Mouse (Mus musculus) kidney, postnatal 14 days (tissue): ENCODE data around the gene E2f2.

ENCODE experiments used
- DNase-seq: peaks from one replicate; pipeline ENCODE4 v3.0.0; 2022; ENCODE audit warnings: mixed read lengths

E2f2 gene

DNA sequence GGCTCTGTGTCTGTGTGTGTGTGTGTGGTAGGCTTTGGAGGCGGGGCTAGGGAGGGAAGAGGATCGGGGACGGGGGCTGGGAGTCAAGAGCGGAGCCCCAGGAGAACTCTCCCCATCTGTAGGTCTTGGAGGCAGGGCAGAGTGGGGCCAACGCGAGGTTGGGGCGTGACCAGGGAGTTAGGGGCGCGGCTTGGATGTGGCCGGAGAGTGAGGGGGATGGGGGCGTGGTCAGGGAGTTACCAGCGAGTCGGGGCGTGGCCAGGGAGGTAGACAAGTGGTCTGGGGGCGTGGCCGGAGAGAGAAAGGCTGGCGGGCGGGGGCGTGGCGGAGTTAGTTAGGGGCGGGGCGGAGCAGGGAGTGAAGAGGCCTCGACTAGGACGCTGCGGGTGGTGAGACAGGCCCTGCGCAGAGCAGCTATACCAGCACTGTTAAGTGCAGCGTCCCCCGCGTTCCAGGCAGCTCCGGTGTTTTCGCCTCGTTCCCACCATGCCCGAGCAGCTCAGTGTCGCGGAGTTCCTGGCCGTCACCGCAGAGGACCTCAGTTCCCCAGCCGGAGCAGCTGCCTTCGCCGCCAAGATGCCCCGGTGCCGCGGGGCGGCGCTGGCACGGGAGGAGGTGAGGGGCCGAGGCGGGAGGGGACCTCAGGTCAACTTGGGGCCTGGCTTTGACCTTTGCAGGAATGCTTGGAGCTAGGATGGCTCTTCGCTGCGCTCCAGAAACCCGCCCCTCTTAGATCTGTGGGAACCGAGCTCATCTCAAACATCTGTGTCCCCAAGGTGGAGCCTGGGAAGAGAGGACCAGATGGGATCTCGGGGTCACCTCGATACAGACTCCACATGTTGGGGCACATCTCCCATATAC, 34.1 kb downstream of the E2f2 start, which contains the start of gene Asap3:
Asap3 (plus strand) TSS at position 333 of the 861 bp plus-strand sequence.
- peak; percentile 99 for DNase-seq

DNA sequence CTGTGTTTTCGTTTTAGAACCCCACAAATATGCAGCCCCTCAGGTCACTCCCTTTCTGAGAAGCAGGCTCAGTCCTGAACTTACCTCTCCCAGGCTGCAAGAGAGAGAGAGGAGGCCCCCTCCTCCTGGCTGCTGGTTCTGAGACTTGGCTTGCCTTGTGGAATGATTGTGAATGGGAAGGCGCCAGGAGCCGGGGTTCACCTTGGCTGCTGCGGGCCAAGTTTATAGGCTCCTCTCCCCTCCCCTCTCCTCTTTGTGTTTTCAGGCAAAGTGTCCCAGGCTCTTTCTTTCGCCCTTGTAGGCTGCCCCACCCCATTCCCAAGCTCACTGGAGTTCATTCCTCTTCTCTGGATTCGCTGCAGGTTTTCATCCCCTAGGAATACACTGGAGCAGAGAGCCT, 34.7 kb downstream of the E2f2 start:
- DNase-seq, result peak; percentile 44

DNA sequence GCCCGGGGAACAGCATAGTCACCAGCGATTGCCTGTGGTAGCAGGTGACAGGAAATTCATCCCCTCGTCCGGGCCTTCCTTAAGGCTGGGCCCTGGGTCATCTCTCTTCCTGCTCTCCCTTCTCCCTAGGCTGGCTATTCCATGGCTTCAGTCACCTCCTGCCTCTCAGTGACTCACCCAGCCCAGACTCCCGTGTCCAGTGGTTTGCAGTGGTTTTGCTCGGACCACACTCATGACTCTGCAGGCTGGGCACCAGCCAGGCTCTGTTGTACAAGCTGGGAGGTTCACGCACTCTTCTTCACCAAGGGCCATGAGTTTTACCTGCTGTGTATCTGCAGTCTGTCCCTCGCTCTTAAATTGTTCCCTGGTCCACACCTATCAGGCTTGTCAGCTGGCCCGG, 38.7 kb downstream of the E2f2 start:
- no peak for DNase-seq

DNA sequence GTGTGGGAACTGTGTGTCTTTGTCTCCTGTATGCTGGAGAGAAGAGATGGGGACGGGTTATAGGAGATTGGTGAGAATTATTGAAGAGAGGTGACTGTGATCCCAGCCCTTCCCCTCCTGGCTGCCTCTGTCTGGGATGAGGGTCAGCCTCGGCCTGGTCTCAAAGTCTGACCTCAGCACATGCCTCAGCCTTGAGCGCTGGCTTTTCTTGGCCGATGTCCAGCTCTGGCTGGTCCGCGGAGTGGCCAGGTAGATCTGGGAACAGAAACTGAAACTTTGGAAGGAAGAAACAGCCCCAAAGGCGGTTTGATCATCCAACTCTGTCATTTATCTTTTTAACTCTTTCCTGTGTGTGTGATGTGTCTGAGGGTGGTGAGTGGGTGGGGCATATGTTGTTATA, 41.4 kb downstream of the E2f2 start:
- peak; percentile 83 for DNase-seq

DNA sequence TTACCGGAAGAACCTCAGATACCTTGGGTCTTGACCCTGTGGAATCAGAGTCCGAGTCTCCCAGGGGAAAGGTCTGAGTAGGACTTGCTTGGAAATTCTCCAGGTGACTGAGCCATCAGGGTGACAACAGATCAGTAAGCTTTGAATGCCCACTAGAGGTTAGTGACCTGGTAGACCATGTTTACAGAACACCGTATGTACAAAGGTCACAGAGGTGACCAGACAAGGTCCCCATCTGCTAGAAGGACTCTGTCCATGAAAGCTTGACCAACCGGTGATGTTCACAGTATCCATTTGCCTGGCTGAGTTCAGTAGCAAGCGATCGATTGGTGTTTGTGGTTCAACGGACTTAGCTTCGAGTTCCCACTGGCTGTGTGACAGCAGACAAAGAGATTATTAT, 42.6 kb downstream of the E2f2 start:
- no peak for DNase-seq

DNA sequence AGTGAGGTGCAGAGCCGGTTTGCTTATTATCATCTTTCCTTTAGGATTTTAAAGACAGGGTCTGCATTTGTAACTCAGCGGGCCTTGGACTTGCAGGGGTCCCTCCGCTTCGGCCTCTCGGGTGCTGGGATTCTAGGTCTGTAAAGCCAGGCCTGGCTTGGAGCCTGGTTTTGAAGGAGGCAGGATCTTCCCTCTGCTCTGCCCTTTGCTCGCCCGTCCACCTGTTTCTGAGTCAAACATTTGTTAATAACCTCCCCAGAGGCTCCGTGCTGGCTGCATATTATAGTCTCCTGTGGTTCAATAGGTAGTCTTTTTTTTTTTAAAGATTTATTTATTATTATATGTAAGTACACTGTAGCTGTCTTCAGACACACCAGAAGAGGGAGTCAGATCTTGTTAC, 43.4 kb downstream of the E2f2 start:
- peak; percentile 47 for DNase-seq

DNA sequence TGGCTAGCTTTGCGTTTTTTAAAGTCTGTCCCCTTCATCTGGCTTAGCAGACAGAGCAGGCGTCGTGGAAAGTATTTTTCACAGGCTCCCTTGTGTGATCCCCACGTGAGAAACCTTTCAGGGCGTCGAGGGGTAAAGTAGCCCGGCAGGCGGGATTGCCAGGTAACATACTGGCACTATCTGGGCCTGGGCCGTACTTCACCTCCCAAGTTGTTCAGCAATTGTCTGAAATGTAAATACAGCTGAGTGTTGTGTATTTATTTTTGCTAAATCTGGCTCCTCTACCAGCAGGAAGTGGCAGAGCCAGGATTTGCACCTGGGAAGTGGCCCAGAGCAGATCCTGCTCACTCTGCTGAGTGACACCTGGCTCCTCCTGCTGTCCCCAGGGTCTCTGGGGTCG, 44.9 kb downstream of the E2f2 start:
- DNase-seq, result no peak

DNA sequence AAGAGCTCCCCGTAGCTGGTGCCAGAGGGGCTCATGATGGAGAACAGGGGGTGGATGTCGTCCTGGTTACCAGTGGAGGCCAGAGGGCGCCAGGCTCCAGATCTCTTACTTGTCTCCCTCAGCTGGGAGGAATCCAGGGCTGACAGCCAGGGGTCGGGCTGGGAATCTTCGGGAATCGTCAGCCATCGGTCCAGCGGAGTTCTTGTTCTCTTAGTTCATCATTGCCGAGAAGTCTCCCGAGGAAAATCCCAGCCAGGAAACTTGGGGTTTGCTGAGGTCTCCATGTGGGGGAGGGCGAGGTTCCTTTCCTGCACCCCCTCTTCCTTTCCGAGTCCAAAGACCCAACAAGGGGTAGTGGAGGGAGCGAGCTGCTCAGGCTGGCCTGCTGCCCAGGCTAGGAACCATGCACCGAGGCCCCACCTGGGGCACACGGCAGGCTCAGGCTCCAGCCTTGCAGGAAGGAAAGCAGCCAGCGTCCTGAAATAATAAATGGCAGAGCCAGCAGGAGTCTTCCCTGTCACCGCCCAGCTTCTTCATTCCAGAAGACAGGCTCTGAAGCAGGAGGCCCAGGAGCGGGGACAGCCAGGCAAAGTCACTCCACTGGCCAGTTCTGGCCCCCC, 46.5 kb downstream of the E2f2 start:
- peak; percentile 78 for DNase-seq

DNA sequence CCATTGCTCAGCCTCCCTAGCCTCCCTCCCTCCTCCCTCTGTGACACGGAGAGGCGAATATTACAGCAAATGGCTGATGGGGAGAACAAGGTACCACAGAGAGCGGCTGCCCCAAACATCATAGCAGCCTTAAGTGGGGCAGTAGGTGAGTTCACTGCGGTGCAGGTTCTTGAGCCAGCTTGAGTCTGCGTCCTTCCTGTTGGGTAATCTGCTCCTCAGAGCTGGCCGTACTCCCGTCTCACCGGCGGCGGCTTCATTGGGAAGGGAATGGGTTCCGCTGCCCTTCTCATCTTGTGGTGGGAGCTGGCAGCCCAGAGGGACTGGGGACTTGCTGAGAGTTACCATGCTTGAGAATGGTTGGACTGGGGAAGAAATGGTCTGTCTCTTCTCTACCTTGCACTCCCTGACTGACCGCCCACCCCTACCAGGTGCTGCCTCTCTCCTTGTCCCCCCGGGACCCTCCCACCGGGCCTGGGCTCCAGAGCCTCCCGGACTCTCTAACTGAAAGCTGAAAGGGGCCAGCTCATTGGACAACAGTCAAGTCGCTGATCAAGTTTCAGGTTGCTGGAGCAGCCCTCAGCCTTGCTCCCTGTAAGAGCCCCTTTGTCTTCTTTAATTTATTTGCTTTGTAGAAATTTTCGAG, 48.1 kb downstream of the E2f2 start:
- no peak for DNase-seq

DNA sequence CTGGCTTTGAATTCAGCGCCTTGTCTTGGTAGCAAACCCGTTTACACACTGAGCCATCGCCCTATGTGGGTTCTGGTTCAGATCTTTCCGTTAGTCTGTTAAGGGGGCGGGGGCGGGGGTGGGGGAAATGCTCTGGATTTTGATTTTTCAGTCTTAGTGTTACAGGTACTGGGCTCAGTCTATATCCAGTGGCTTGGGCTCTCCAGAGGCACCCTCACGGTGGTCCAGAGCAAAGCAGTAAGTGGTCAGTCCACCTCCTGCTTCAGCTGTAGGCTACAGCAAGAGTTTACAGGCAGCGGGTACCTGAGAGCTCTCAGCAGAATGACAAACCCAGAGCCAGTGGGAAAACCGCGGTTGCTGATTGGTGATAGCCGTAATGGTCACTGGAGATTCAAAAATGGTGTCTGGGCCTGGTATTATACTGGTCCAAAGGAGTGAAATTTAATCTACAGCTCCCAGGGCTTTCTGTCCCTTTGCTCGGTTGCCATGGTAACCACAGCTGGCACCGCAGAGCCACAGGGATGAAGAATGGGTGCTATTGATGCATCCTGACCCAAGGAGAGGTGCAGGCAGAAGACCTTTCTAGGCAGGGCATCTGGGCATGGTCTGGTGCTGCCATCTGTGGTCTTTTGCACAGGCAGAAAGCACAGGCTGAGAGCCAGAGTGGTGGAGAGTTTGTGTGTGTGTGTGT, 51.5 kb downstream of the E2f2 start:
- DNase-seq, result no peak

DNA sequence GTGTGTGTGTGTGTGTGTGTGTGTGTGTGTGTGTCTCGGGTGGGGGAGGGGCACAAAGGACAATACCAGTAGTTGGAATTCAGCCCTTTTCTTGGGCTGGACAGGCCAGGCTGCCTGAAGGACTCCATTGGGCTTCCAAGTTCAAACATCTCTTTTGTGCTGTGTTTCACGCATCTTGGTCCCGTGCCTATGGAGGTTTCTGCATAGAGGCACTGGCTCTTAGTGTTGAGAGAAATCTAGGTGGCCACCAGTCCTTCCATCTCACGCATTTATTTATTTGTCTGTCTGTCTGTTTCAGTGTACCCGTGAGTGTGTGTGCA, 52.0 kb downstream of the E2f2 start:
- DNase-seq, result no peak

DNA sequence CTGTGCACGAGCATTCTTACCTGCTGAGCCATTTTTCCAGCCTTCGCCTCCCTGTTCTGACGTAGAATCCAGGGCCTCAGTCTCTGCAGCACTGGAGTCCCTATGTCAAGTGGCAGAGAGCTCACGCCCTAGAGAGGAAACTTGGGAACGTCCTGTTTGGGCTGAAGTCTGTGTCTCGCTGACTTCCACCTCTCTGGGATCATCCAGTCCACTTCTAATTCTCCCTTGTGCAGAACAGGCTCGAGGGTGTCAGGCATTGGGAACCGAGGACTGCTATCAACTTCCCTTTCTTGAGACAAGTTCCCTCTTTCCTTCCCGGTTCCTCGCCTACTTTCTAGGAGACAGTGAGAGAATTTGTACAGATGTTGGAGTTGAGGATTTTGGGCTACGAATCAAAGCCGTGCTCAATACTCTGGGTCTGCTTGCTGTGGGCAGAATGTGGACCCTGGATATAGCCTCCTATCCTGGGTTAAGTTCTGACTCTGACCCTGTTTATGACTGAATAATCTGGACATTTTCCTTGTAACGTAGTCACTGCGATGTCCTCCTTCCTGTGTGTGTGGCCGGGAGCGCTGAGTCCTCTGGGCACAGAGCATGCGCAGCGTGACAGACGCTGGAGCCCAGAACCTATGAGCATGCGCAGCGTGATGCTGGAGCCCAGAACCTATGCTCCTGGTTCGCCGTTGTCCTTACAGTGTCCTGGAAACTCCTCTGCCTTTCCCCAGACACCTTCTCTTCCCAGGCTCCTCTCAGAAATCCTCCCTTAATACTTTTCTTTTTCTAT, 52.7 kb downstream of the E2f2 start:
- DNase-seq, result no peak

DNA sequence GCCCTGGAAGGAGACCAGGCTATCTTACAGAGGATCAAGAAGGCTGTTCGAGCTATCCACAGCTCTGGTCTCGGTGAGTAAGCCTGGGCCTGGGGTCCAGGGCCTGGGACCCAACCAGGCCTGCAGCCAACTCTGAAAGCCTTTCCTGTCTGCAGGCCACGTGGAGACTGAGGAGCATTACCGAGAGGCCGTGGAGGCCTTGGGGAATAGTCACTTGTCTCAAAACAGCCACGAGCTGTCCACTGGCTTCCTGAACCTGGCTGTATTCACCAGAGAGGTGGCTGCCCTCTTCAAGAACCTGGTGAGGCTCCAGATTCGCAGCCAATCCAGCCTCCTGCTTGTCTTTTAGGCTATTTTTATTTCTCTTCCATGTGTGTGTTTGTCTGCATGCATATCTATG, 55.2 kb downstream of the E2f2 start:
- no peak for DNase-seq

DNA sequence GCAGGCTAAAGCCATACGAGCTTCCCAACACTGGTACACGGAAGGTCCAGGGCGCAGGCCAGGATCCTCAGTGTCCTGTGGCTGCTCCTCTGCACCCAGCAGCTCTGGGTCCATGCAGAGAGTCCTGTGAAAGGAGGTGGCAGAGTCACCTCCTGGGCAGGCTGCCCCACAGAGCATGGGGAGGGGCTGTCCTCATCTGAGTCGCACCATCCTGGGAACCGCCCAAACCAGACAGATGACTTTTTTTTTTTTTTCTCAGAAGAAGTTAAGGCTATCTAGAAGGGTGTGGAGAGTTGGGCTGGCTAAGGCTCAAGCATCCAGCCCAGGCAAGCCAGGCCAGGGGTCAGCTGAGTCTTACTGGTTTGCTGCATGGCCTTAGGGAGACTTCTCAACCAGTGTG, 56.4 kb downstream of the E2f2 start:
- DNase-seq, result no peak

DNA sequence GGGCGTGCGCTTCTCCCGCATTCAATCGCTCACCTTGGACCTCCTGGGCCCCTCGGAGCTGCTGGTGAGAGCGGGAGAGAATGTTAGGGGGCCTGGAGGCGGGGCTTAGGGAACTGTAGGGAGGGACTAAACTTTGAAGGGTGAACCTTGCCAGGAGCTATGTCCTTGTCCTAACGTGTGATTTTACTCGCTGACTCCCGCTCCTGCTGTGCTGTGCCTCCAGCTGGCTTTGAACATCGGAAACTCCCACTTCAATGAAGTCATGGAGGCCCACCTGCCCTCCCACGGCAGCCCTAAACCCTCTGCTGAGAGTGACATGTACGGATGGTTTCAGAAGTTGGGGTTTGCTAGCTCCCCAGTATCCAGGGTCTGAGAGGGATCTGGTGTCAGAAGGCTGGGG, 66.5 kb downstream of the E2f2 start:
- no peak for DNase-seq

DNA sequence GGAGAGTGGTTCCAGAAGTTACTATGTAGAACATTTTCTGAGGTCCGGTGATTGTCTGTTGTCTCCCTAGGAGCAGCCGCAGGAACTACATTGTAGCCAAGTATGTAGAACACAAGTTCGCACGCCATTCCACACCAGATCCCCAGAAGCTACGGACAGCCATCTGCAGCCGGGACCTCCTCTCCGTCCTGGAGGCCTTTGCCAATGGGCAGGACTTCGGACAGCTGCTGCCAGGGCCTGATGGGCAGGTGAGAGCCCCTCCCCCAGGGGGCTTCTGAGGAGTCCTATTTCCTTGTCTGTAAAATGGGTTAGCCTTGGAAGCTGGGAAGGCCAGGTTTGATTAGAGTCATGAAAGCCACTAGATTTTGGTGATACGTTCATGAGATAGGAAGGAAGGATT, 66.9 kb downstream of the E2f2 start:
- DNase-seq, result no peak

DNA sequence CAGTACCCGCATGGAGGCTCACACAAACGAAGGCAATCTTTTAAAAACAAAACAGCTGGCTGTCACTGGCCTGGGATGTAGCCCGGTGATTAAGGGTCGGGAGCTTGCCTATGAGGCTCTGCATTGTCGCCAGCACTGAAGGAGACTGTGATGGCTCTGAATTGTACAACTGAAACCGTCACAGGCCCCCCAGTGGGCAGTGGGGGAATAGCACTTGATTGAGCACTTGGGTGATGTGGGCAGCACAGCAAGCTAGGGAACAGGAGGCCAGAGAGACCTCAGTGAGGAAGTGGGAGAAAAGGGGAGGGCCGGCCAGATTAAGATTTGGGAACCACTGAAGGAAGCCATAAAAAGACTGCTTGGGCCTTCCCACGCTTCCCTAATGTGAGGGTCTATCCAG, 67.4 kb downstream of the E2f2 start:
- peak; percentile 85 for DNase-seq

DNA sequence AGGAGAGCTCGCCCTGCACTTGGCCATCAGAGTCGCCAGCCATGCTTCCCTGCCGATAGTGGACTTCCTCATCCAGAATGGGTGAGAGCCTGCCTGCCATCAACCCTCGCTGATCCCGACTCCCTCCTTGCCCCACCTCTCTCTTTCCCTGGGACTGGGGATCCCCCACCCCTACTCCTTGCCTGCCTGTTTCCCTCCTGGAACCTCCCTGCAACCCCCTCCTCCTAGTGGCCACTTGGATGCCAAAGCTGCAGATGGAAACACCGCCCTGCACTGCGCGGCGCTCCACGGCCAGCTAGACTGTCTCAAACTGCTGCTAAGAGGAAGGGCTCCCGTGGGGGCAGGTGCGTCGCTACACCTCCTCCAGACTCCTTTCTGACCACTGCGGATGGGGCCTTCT, 67.9 kb downstream of the E2f2 start:
- no peak for DNase-seq

DNA sequence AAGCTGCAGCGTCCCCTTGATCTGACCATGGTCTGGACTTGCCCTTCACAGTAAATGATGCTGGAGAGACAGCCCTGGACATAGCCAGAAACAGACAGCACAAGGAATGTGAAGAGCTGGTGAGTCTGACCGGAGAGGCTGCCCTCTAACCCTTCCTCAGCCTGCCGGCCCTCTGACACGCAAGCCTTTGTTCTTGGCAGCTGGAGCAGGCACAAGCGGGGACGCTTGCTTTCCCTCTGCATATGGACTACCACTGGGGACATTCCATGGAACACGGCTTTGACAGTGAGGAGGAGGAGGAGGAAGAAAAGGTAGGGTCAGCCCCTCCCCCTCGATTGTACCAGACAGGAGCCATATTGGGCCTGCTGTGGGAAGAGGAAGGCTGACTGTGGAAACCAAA, 68.8 kb downstream of the E2f2 start:
- no peak for DNase-seq

DNA sequence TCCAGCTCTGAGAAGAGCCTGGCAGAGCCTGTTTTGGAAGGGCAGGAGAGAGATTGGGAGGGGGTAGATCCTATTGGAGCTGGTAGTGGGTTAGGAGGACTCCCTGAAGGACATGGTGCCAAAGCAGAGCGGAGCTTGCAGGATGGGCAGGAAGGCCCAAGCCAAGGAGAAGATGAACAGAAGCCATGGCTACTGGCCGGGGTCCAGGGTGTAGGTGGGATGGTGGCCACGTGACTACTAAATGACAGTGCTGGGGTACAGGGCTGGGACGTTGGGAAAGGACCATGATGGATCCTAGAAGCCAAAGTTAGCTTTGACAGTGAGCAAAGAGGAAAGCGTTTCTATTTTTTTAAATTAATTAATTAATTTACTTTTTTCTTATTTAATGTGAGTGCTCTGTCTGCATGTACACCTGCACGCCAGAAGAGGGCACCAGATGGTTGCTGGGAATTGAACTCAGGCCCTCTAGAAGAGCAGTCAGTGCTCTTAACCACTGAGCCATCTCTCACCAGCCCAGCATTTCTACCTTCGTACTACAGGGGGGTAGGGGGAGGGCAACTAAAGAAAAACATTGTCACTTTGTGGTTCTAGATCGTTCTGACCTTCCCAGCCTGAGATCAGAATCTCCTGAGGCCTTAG, 70.0 kb downstream of the E2f2 start:
- DNase-seq, result peak; percentile 52

DNA sequence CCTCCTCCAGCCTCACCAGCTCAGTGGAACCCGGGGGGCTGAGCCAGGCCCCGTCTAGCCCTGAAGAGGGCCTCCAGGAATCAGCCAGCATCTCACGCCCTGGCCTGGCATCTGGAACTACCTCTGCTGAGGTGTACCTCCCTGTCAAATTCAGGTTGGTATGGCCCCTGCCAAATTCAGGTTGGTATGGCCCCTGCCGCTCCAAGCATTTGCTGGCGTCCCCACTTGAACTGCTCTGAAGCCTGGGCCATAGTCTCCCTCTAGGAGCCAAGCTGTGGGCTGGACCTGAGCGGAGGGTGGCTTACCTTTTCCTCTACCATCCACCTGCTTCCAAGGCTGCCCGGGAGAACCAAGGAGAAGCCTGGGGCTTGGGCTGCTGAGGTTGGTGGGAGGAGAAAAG, 70.5 kb downstream of the E2f2 start:
- no peak for DNase-seq

DNA sequence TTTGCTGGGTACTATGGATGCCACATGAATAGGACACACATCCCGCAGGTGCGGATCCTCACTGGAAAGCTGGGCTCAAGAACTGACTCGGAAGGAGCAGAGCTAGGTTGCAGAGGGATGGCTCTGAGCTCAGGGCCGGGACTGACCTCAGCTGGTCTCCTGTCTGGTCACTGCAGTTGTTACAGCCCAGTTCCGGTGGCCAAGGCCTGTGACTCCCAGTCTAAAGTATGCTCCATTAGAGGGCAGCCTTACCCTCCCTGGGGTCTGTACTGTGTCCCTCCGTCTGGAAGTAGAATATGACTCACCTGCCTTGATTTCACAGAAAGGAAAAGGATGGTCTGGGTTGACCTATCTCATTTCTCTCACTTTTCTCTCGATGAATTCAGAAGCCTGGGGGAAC, 72.0 kb downstream of the E2f2 start:
- DNase-seq, result no peak
